Mouse (Mus musculus): ENCODE measurements around the gene Med16. TPM values are rescaled to one million over a fixed set of nuclear protein-coding genes. Genes with fewer than 3 reads are reported as not detected.

Gene Med16
- total RNA-seq (2021) = 10 to 100 TPM; 39.7 to 50.6 TPM
- long read RNA-seq, experiment 1, transcript Med16-204 (15 exons, 2,950 nt) = major isoform, 28 of 54 reads
- long read RNA-seq, experiment 1, partial matches to known transcripts = 18 of 54 reads
- long read RNA-seq, experiment 1, other reads (novel, unspliced or antisense) = 6 of 54 reads
- long read RNA-seq, experiment 2, transcript Med16-204 (15 exons, 2,950 nt) = major isoform, 15 of 25 reads
- long read RNA-seq, experiment 2, partial matches to known transcripts = 4 of 25 reads
- long read RNA-seq, experiment 2, other reads (novel, unspliced or antisense) = 3 of 25 reads

DNA sequence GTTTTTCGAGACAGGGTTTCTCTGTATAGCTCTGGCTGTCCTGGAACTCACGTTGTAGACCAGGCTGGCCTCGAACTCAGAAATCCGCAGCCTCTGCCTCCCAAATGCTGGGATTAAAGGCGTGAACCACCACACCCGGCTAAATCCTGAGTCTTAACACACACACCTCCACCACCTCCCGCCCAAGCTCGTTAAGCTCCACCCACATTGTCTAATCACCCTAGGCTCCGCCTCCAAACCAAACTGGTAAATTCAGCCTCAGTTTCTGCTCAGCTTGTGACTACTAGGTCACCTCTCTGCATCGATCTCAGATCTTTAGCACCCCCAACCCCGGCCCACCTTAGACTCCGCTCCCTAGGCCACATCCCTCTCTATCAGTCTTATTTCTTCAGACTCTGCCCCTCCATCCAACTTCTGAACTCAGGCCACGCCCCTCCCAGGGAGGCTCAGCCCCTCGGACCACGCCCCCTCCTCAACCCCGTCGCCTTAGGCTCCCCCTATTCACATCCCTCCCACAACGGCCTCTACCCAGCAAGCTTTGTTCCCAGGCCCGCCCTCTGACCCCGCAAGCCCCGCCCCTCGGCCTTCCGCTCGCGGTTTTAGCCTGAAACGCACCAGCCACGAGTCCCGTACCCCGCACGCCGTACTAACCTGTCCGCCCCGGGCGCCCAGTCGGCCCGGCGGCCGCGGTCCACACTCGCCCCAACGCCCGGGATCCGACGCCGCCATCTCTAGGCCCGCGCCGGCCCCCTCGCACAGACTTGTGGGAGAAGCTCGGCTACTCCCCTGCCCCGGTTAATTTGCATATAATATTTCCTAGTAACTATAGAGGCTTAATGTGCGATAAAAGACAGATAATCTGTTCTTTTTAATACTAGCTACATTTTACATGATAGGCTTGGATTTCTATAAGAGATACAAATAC is at the start of gene Med16:
Gene Med16 (minus strand): TSS at position 757 of the 925 bp plus-strand sequence.
- peak; percentile 96 to 99 for DNase-seq

DNA sequence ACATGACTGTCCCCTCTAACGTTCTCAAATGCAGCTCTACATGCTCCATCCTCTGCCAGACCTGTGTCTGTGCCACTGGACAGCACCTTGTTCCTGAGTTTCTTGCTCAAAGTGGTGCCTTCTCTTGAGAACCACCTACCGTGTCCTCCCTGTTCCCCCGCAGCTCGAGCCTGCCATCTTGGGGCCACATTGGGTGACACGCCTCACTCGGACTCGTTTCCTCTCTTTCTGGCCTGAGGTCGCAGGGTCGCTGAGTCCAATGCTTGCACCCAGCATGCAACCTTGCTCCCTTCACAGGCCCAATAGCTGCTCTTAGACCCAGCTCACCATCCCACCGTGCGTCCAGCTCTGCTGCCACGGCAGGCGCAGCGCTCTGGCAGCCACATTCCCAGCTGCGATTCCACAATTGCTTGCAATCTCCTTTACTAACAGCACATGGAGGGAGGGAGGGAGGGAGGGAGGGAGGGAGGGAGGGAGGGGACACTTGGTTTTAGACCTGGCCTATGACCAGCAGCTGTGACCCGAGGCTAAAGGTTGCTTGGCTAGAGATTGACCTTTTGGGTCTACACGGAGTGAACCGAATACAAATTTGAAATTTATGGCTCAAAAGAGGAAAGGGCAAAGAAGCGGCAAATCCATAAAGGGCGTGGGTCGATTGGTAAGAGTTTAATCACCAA is 49.6 kb upstream of the Med16 start:
- DNase-seq = peak; percentile 84 to 87

DNA sequence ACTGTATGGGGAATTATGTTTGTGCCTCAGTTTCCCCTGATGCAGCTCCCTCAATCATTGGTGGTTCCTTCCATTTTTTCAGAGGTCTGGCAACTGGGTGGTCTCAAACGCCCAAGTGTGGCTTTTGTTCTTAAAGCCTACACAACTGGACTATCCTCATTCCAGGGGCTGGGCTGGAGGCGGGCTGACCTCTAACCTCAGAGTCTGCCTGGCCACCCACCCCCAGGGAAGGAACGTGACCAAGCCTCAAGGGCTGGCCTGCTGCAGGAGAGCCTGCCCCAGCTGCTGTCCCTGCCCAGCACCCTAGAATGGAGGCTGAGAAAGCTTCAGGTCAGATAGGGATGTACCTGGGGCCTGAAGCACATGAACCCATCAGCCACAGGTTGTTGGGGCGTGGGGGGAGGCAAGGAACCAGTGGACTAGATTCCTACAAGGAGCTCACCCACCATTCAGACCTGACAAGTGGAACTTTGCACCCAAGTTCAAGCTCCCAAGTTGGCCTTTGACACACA is 48.0 kb upstream of the Med16 start:
- DNase-seq = no peak

DNA sequence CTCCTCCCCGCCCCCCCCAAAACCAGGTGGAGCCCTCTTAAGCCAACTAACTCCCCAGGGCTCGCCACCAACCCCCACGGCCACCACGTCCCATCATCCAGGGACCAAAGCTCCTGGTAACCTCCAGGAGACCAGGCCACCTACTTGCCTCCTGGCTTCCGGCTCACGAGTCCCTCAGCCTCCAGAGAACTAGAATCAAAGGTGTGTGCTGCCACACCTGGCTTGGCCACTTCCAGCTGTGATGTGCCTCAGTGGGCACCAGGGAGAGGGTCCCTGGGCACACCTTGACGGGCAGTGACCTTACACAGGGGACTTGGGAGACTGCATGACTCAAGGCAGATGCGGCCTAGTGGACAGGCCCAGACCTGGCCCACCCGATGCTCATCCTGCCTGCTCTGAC is 47.0 kb upstream of the Med16 start:
- DNase-seq = no peak

DNA sequence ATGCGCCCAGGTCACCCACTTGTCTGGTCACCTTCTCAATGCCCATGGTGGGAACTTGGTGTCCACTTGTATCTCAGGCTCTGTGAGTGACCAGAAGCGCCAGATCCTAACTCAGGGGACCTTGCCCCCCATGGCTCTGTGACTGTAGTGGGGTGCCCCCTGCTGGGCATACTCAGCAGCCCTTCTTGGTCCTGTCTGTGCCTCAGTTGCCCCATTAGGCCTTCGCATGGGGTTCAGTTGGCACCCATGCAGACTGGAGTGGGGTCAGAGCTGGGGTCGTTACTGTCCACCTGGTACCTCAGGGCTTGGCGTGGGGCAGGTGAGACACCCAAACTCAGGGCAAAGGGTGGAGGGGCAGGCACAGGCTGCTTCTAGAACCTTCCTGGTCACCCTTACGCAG is 45.2 kb upstream of the Med16 start:
- peak; percentile 42 to 63 for DNase-seq

DNA sequence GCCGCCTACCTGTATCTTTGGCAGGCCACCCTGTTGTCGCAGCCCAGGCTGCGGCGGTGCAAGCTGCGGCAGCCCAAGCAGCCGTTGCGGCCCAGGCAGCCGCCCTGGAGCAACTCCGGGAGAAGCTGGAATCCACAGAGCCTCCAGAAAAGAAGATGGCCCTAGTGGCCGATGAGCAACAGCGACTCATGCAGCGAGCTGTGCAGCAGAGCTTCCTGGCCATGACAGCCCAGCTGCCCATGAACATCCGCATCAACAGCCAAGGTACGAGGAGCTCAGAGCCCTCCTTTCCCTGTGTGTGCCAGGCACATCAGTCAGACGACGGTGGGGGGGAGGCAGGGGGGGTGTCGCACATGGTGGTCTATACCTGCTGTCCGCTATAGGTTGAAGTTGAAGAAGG is 41.9 kb upstream of the Med16 start:
- DNase-seq = no peak

DNA sequence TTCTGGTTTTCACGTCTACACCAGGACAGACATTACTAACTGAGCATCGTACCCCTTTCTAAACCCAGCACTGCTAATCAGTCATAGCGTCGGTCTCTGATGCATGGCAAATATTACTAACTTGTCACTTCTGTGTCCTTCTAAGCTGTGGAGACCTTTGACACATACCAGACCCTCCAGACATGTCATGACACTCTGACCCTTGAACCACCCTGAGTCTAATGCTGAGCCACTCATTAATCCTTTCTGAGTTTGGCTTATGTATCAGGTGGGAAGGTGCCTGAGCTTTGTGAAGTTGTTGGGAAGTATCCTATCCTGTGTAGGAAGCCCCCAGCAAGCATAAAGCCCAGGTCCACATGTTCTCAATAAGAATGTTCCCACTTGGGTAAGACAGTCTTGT is 41.1 kb upstream of the Med16 start:
- no peak for DNase-seq

DNA sequence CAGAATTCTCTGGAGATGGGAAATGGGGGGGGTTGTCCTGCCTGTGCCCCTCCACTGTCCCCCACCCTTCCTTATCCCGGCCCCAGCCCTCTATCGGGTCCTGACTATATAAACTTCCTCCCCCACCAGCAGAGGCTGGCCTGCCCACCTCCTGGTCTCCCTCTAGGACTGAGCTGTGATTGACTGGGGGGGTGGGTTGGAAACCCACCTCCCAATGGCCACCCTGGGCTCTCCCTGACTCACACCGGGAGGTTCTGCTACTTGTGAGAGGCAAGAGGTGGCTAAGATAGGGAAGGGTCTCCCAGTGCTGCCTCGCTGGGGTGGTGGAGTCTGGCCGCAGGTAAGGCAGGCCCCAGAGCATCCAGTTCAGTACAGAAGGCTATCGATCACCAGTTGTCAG is 38.8 kb upstream of the Med16 start:
- no peak for DNase-seq

DNA sequence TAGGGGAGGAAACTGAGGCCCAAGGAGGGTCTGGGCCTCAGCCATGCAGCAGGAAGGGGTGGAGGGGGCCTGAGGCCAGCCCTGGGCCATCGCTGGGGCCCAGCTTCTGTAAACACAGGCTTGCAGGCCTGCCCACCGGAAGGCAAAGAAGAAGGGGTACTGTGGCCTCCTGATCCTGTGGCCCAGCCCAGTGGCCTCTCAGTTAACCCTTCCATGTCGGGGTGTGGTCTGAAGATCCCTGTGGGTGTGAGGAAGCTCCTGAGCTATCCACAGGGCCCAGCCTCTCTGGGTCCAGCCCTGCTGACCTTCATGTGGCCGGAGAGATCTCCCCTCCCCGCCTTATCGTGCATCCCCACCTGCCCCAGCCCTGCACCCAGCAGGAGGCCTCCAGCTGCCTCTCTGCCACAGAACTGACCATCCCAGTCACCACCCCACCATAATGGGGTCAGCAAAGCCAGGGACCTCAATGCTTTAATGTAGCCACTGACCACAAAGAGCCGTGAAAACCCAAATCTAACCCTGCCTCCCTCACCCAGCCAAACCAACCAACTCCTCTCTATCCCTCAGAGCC is 38.1 kb upstream of the Med16 start:
- DNase-seq = no peak

DNA sequence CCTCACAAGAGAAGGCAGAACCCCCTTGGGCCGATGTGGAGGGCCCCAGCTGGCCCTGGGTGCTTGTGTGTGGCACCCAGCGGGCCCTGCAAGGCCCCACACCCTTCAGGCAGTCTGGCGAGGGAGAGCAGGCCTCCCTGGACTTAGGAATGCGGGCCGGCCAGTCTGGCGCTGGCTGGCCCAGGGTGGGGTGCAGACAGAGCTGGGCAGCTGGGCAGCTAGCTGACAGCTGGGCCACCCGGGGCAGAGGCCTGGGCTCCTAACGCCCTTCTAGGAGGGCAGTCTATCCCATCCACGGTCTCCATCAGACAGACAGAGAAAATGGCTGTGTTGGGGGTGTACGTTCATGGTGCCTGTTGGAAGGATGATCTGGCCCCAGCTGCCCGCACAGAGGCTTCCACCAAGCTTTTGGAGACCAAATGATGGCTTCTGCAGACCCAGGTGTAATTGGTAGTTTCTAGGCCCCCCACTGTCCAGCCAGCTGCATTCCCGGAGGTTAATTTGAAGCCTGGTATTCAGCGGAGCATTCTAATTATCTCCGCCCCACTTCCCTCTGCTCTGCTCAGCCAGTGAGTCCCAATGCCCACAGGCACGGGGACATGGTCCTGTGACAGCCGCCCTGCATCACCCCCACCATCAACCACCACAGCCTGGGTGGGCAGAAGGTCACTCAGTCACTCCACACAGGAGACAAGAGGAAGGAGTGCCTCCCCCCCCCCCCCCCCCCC is 36.9 kb upstream of the Med16 start:
- DNase-seq = no peak

DNA sequence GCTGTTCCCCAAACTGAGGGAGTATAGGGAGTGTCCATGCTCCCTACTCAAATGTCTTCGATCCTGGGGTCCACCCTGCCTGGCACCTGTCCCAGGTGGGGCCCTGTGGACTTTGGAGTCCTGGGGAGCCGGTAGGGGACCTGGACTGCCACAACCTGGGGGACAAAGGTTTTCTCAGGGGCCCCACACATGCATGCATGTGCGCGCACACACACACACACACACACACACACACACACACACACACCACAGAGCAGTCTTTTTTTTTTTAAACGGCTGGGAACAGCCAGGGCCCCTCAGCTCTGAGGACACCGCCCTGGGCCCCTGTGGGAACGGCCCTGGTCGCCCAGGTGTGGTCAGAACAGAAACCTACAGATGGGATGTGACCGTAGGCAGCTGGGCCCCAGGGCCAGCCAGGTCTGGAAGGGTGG is 34.8 kb upstream of the Med16 start:
- DNase-seq = no peak

DNA sequence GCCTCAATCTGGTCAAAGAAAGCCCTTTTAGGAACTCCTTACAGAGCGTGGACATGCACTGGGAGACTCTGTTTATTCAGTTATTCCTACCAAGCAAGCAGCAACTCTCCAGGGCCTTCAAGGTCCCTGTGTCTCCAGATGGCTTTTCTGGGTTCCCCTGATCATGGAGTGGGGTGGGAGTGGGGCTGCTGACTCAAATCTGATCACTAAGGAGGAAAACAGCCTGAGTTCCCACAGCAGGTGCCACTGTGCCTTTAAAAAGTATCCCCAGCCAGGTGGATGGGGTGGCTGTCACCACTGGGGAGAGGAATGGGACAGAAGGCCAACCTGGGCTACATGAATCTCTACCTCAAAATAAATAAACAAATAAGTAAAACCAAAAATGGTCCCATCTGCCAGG is 34.3 kb upstream of the Med16 start:
- no peak for DNase-seq

DNA sequence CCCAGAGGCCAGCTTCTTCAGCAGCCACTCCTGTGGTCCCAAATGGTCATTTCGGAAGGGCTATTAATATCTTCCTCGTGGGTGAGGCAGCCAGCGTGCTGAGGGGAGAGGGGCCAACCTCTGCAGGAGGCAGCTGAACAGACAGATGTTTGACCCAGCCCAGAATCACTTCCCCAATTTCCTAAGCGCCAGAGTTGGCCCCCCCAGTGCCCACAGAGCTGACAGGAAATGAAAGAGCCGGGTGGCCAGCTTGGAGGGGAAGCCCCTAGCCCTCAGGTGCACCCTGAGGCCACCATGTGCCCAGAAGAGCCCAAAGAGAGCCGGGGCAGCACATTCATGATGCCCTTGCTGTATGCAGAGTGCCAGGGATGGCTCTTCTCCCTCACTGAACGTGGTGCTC is 32.0 kb upstream of the Med16 start:
- peak in 1 of 2 experiments; percentile 35 for DNase-seq

DNA sequence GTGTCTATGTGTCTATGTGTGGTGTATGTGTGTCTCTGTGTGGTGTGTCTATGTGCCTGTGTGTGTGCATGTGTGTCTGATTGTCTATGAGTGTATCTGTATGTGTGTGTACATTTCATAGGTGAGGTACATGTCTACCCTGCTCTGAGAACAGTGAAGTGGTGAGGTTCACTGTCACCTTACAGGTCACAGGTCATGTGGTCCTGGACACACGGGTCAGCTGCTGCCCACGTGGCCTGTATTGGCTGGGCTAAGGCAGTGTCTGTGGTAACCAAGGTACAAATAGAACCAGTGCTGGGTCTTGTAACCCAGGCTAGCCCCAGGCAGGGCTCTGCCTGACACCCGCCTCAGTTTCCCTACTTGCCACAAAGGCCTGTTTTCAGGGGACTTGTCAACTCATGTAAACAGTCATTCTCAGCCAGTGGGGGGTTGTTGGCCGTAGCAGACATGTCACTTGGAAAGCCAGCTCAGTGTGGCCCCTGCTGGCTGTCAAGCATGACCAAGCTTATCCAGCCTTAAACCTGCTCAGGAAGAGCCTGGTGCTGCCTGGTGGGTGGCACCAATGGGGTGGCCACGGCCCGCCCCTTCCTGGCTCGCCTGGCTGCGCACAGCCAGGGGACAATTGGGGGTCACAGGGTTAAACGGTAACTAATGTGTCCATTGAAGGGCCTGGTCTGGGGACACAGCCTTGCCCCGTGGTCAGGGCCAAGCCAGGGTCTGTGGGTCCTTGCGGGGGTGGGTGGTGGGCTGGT is 29.2 kb upstream of the Med16 start:
- no peak for DNase-seq

DNA sequence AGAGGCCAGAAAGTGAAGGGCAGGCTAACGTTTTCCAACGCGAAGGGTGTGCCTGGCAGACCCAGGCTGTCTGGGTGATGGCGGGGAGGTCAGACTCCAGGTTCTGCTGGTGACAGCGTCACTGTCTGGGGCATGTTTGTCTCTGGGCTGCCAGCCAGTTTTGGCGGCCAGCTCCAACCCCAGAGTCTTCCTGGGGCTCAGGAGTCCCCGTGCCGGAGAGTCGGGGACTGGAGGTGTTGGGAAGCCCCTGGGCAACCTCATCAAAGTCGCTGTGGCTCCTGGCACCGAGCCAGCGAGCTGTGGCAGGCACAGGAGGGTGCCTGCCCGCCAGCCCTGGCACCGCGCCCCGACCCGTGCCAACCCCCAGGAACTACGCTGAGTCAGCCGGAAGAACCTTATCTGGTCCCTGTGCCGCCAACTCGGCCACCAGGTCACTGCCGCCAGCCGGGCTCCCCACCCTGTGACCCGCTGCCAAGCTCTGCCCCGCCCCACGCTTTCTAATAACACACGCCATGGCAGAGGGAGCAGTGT is 28.3 kb upstream of the Med16 start:
- DNase-seq = peak; percentile 92 to 94

DNA sequence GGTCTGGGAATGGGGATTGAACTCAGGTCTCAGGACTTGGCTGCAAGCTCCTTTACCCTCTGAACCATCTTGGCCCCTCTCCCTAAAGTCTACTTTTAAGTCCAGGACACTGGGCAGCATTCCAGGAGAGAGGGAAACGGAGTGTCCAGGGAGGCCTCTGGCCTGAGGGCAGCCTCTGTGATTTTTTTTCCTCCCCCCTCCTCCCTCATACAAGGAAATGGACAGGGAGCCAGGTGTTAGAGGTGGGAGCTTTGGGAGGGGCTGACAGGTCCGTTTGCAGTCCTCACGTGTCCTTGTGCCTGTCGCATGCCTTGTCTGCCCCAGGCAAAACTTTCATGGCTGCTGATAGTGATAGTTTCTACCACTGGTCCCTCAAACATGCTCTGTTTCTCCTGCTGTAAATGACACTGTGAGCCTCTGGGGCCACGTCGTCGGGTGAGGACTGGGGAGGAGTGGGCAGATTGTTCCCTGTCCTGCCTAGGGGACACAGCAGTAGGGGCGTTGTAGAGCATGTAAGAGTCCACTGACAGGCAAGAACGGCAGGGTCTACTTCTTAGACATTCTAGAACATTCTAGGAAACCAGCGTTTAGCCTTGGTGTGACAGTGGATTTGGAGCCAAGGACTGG is 27.7 kb upstream of the Med16 start:
- no peak for DNase-seq

DNA sequence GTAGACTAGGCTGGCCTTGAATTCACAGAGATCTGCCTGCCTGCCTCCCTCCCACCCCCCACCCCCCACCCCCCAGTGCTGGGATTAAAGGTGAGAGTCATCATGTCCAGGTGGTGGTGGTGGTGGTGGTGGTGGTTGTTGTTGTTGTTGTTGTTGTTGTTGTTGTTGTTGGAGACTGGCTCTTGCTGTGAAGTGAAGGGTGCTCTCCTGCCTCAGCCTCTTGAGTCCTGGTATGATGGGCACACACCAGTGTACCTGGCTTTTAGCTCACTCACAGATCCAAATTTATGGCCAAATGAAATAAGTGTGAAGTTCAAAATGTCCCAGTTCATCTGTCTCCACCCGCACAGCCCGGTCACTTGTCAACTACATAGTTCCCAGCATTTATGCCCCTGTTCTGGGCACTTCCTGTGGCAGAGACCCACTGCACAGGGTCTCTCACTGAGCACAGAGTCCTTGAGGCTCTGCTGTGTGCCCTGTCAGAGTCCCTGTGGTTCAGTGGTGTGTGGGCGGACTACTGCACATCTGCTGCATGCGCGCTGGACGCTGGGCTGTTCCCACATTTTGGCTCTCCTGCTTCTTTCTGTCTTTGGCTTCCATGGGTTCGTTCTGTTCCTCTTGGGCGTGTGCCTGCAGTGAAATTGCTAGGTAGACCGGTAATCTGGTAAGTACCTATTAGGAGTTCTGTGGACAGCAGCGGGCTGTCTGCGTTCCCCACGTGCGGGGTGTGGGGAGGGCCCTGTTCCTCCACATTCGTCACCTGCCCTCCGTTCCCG is 26.3 kb upstream of the Med16 start:
- DNase-seq = no peak

DNA sequence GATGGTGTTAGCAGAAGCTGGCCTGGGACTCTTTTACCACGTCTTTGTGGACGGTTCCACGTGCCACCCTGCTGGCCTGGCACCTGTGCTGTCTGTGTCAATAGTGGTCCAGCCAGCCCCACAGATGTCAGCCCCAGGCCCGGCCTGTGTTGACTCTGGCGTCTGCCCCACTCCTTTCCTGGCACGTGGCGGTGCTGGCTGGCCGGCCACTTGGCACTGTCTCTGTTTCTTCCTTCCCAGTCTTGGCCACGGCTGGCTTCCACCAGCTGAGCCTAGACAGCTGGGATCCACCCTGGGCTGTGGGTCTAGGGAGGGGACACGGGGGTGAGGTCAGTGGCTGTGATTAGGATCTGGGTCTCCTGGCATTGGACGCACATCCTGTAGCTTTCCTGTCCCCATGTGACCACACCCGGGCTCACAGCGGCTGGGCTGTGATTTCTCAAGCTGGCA is 25.6 kb upstream of the Med16 start:
- peak; percentile 75 to 84 for DNase-seq

DNA sequence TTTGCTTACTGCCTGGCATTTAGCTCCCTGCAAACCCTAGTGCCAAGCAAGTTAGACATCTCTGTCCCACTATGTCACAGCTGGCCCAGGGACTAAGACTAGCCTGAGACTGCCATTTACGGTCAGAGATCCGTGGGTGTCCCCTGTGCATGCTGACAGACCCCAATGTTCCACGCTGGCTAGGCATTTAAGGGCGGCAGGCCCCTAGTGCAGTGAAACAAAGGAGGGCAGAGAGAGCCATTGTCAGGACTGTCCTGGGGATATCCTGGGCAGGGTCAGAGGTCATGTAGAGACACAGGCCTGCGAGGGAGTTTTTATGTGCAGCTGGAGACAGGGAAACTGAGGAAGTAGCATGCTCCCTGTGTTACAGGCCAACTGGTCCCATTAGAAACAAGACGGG is 25.1 kb upstream of the Med16 start:
- DNase-seq = no peak
